Mouse (Mus musculus): ENCODE measurements around the gene Gm49721. TPM values are rescaled to one million over a fixed set of nuclear protein-coding genes. Genes with fewer than 3 reads are reported as not detected.
"Not testable (repeated sequence)": the region's sequence is repeated elsewhere in the genome, so short reads cannot be mapped to it uniquely, and the experiment has no call there.

Gm49721 gene
- polyA plus RNA-seq, 2 experiments from 2014 or later = 0.39 to 1.5 TPM

DNA sequence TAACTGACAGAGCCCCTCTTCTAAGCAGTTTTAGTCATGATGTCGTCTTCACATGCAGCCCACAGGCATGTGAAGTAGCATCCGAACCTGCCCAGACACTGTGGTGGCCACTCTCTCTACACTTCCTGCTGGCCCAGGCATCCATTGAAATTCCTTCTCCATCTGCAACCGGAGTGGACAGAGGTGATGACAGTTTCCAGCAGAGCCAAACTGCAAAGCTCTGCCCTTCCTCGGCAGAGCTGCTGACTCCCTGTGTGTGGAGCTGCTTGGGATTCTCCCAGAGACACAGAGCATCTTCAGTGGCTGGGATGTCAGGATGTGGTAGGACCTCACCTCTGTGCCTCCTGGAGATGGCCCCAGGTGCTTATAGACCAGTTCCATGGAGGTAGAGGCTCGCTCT, 105.8 kb downstream of the Gm49721 start:
- ATAC-seq = not testable (repeated sequence)

GRCm38 (mm10) chr17:7085469-7086168, 106.9 kb downstream of the Gm49721 start:
- ATAC-seq = not testable (repeated sequence)

DNA sequence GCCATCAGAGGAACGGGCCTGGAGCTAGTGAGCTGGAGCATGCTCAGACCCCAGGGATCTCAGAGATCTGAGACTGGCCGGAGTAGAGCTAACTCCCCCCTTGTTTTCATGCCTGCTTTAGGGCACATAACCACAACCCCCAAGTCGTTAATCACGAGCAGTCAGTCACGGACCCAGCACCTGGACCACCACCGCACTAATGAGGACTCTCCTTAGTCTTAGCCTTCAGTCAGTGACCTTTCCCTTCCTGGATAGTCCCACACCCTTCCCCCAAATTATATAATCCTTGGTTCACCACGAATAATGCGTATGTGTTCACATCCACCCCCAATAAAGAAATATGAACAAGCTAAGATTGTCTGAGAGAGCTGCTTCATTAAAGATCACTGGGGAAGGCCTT, 108.1 kb downstream of the Gm49721 start:
- ATAC-seq = not testable (repeated sequence)

Other genes with a start within 250 kb of the Gm49721 start
- 100 to 1,000 TPM; 110 to 136 TPM for gene Ezr, start 196.1 kb upstream of the Gm49721 start, polyA plus RNA-seq (2017; shearing (Covaris generic))
- gene Rsph3b, start 30.2 kb upstream of the Gm49721 start, polyA plus RNA-seq (2017; shearing (Covaris generic)) = 10 to 100 TPM; 26.6 to 37.2 TPM
- 10 to 100 TPM; 52.7 to 56.8 TPM for gene Tagap1, start 17.7 kb upstream of the Gm49721 start, polyA plus RNA-seq (2017; shearing (Covaris generic))
- gene Rnaset2b, start 8.3 kb upstream of the Gm49721 start, polyA plus RNA-seq (2017; shearing (Covaris generic)) = 100 to 1,000 TPM; 316 to 396 TPM
- not detected for gene Gm1604a, start 46.7 kb downstream of the Gm49721 start, polyA plus RNA-seq (2017; shearing (Covaris generic))
- under 1 TPM; 0.58 to 0.87 TPM for gene Rps6ka2, start 191.2 kb downstream of the Gm49721 start, polyA plus RNA-seq (2017; shearing (Covaris generic))

All from CD4-positive, CD25-positive, alpha-beta regulatory T cell, adult 4 months (primary cell).